Mouse (Mus musculus) forebrain, embryonic 10.5 days (tissue): ENCODE measurements around the gene Arid1a. TPM values are rescaled to one million over a fixed set of nuclear protein-coding genes. Genes with fewer than 3 reads are reported as not detected.

Experiments used
- DNase-seq: peaks from one replicate; pipeline ENCODE4 v3.0.0-alpha.2; 2017; ENCODE audit warnings: low spot score; ENCODE audit errors: extremely low spot score
- H3K27ac ChIP-seq: fragments of 300-500 bp; sonication (generic); 2 replicates; pipeline ENCODE4 v1.5.1; 2016; ENCODE audit warnings: mild to moderate bottlenecking
- H3K27me3 ChIP-seq: fragments of 300-500 bp; sonication (generic); 2 replicates; pipeline ENCODE4 v1.6.1; 2016; ENCODE audit warnings: mild to moderate bottlenecking; ENCODE audit not compliant: poor library complexity, severe bottlenecking
- H3K36me3 ChIP-seq: fragments of 300-500 bp; sonication (generic); replicated peaks from 2 replicates; pipeline ENCODE4 v1.6.1; 2016; ENCODE audit warnings: mild to moderate bottlenecking, moderate library complexity
- H3K4me1 ChIP-seq: fragments of 300-500 bp; sonication (generic); 2 replicates; pipeline ENCODE4 v1.6.1; 2016
- H3K4me3 ChIP-seq: fragments of 300-500 bp; sonication (generic); 2 replicates; pipeline ENCODE4 v1.5.1; 2016; ENCODE audit warnings: mild to moderate bottlenecking, moderate library complexity
- H3K9me3 ChIP-seq: fragments of 300-500 bp; sonication (generic); 2 replicates; pipeline ENCODE4 v1.6.1; 2016; ENCODE audit warnings: mild to moderate bottlenecking, moderate library complexity
- WGBS: fragments of 180-500 bp; shearing (Covaris S2); methylation state at CpG from one replicate; pipeline ENCODE4 v1.1.7; 2016; 5-methylcytosine and 5-hydroxymethylcytosine counted together
- microRNA-seq: library from miRNA; unstranded; fragments of <30 nt; microRNA quantifications from one replicate; pipeline ENCODE4, GENCODE M21; 2017
- polyA plus RNA-seq: library from polyadenylated mRNA; unstranded; fragments of >200 nt; fragmentation: Nextera tagmentation; extraction: Ambion mirVana; gene quantifications from 2 replicates; pipeline ENCODE4 v1.2.1, GENCODE M21; 2016

Arid1a gene
- polyA plus RNA-seq, 1 experiment from 2014 or later, result 38.8 TPM

- Histone ChIP-seq H3K9me3 (no peaks in the 10 kb centered on the region), H3K27ac (no peak overlapping the region), H3K4me3 (peak overlapping the region; percentile 73; the same call in 1 of the 2 replicates), H3K4me1 (peaks cover 41% of the 10 kb centered on the region), H3K27me3 (no peaks in the 10 kb centered on the region), H3K36me3 (peaks cover 19% of the 10 kb centered on the region)
- 84% methylated on average over 14 of the region's 14 CpGs for WGBS
- DNase-seq, result no peak
These were observed 125.3 kb downstream of the Arid1a start for GRCm38 (mm10) chr4:133631071-133631768.

DNA sequence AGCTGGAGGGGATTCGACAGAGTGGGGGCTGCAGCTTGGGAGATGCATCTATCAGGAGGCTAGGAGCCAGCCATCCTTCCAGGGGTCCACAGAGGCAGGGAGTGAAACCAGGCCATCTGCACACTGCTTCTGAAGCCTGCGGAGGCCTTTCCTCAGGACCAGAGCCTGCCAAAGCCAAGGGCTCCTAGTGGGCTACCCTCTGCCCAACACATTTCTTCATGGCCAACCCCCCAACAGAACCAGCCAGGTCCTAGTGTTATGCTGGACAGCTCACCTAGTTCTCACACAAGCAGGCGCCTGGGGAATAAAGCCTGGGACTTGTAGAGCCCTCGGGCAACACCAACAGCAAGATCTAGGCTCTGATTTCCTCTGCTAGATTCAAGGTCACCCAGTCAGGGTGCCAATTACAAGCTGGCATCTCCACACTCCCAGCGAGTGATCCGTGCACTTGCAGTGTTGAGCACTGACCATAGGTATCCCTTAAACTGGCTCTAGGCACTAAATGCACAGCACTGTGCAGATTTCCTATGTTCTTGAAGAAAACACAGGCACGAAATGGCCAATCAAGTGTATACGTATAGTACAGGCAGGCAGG is 126.1 kb downstream of the Arid1a start:
- 94% methylated on average over 8 of the region's 8 CpGs for whole genome bisulfite sequencing
- DNase-seq, result no peak
- no peaks in the 10 kb centered on the region for H3K27me3 ChIP-seq

GRCm38 (mm10) chr4:133629191-133629590 is 127.4 kb downstream of the Arid1a start:
- DNase-seq, result no peak
- Histone ChIP-seq H3K9me3 (no peaks in the 10 kb centered on the region), H3K4me3 (no peak overlapping the region), H3K27me3 (no peaks in the 10 kb centered on the region), H3K27ac (no peak overlapping the region), H3K36me3 (peaks cover 38% of the 10 kb centered on the region), H3K4me1 (peaks cover 51% of the 10 kb centered on the region)
- WGBS, result 94% methylated on average over 7 of the region's 7 CpGs

More for the DNA sequence above, 126.1 kb downstream of the Arid1a start:
- H3K4me3 ChIP-seq, result no peak overlapping the region
- no peak overlapping the region for H3K27ac ChIP-seq
- H3K36me3 ChIP-seq, result peaks cover 27% of the 10 kb centered on the region
- H3K9me3 ChIP-seq, result no peaks in the 10 kb centered on the region
- H3K4me1 ChIP-seq, result peaks cover 49% of the 10 kb centered on the region

Small RNA genes within 50 kb of the gene (microRNA-seq; reads per million reads assigned to microRNA genes)
- 3.3 reads per million, percentile 5 among the genes with 10 or more reads in this experiment for gene Mir7227

Other genes with a start within 250 kb of the Arid1a start
- 4.1 and 4.8 TPM in 2 replicates for gene Kdf1, start 237.8 kb downstream of the Arid1a start, polyA plus RNA-seq
- 475 and 509 TPM in 2 replicates for gene Nudc, start 210.8 kb downstream of the Arid1a start, polyA plus RNA-seq
- not detected in 2 replicates for gene Nr0b2, start 203.4 kb downstream of the Arid1a start, polyA plus RNA-seq
- 10.0 and 10.4 TPM in 2 replicates for gene Gpatch3, start 182.0 kb downstream of the Arid1a start, polyA plus RNA-seq
- gene Gpn2, start 172.4 kb downstream of the Arid1a start, polyA plus RNA-seq, result 27.2 and 30.3 TPM in 2 replicates
- gene Sfn, start 154.6 kb downstream of the Arid1a start, polyA plus RNA-seq, result 9.0 and 9.5 TPM in 2 replicates
- gene Zdhhc18, start 106.6 kb downstream of the Arid1a start, polyA plus RNA-seq, result 2.4 and 2.8 TPM in 2 replicates
- gene Pigv, start 84.1 kb downstream of the Arid1a start, polyA plus RNA-seq, result 16.3 and 17.3 TPM in 2 replicates
- 42.7 and 44.1 TPM in 2 replicates for gene Rps6ka1, start 131.0 kb upstream of the Arid1a start, polyA plus RNA-seq
- 3,760 and 3,774 TPM in 2 replicates for gene Hmgn2, start 211.9 kb upstream of the Arid1a start, polyA plus RNA-seq
- gene Dhdds, start 244.1 kb upstream of the Arid1a start, polyA plus RNA-seq, result 40.3 and 41.9 TPM in 2 replicates